Mouse (Mus musculus): ENCODE measurements at regions not wholly inside any gene's neighbourhood (a gene's known extent, or its start where the extent isn't known, plus 50 kb on each side); places are given as distances from the start of the nearest gene placed in this dataset.

DNA sequence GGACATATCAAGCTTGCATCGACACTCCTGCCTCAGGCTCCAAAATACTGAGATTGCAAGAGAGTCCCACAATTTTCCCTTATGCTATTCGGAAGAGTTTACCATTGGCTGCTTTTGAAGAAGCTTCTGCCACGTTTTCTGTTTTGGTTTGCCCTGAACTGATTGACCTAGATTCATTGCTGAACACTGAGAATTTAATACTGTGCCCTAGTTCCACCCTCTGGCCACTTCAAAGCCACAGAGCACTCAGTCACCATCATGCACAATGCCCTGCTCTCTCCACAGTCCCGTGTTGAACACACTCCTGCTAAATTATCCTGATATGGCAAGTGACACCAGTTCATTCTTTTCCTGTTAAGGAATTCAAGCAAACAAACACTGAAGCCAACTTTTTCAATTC, 441.7 kb upstream of the Lrfn5 start:
- WGBS: 52% methylated on average over 4 of the region's 4 CpGs

More for the DNA sequence above, 441.7 kb upstream of the Lrfn5 start:
- Histone ChIP-seq H3K4me3 (replicated peaks; ENCODE audit: insufficient read depth, low read depth, low read length) (no peak overlapping the region), H3K27ac (ENCODE audit: insufficient read depth, low read length) (no peak overlapping the region), H3K27me3 (ENCODE audit: control insufficient read depth, insufficient read depth, low read length) (no peaks in the 10 kb centered on the region), H3K4me1 (ENCODE audit: control insufficient read depth, insufficient read depth, low read length) (no peaks in the 10 kb centered on the region)
- peak in 1 of 2 experiments; percentile 1 for DNase-seq
- no peak for TF ChIP-seq CTCF (IDR thresholded peaks at IDR 0.05; ENCODE audit: borderline replicate concordance, insufficient read depth, low read depth, low read length)
